Mouse (Mus musculus) kidney, postnatal 10 days (tissue): ENCODE data around the gene Tmem151b.

Source experiments
- DNase-seq: peaks from one replicate; pipeline ENCODE4 v3.0.0; 2021; ENCODE audit warnings: mixed read lengths

Gene Tmem151b

DNA sequence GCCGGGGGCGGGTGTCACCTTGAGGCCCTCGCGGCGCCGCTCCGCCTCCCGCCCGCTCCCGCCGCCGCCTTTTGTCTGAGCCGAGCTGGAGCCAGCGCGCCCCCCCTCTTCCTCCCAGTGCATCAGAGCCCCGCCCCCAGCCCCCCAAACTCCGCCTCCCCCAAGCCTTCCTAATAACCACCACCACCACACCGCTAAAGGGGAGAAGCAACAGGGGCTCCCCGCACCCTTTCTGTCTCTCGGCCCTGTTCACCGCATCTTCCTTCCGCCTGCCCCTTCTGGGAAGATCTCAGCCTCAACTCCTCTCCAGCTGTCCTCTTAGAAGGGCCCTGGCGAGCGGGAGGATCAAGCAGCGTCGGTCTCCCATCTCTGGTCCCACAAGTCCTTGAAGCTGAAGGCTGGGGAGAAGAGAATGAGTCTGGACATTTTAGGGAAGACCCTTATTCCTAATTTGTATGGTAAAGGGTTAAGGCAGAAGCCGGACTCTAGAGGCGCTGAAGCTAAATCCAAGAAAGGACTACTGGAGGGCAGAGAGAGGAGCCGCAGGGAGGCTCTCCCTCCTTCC is at the start of gene Tmem151b:
TSS of gene Tmem151b (minus strand) at position 61 of the 565 bp plus-strand sequence.
- peak; percentile 76 for DNase-seq

DNA sequence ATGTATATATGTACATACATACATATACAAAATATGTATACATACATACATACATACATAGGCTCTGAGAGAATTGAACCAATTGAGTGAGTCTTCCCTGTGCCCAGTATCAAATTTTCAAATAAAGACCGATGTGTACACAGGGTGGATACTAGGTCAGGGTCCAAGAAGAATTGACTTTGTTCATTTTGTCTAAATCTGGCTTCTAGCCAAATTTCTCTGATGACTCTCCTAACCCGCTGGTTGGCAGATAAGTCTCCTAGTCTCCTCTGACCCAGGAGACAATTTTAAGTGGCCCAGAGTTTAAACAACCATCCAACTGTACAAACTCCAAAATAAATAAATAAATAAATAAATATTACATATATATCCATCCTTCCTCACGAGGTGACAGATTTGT is 49.4 kb upstream of the Tmem151b start:
- no peak for DNase-seq

DNA sequence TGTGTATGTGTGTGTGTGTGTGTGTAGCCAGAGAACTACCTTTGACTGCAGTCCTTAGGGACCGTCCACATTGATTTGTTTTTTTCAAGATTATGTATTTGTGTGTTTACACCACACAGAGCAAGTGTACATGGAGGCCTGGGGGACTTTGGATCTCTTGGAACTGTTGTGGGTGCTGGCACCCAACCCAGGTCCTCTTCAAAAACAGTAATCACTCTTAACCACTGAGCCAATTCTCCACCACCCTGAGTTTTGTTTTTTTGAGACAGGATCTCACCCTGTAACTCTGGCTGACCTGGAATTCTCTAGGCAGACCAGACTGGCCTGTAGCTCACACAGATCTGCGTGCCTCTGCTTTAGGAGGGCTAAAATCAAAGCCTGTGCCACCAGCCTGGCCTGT is 48.9 kb upstream of the Tmem151b start:
- no peak for DNase-seq

DNA sequence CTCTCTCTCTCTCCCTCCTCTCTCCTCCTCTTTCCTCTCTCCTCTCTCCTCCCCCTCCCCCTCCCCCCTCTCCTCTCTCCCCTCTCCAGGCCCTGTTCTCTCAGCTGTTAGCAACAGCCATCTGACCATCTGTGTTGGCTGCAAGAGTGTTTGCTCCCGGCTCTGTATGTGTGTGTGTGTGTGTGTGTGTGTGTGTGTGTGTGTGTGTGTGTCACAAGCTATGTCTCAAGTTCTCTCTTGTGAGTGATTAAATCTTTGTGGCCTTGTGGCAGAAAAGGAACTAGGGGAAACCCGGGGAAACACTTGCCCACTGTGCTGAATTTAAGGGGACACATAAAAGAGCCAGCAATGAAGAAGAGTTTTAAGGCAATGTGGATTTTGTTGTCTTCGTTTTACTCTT is 48.3 kb upstream of the Tmem151b start:
- peak; percentile 61 for DNase-seq

DNA sequence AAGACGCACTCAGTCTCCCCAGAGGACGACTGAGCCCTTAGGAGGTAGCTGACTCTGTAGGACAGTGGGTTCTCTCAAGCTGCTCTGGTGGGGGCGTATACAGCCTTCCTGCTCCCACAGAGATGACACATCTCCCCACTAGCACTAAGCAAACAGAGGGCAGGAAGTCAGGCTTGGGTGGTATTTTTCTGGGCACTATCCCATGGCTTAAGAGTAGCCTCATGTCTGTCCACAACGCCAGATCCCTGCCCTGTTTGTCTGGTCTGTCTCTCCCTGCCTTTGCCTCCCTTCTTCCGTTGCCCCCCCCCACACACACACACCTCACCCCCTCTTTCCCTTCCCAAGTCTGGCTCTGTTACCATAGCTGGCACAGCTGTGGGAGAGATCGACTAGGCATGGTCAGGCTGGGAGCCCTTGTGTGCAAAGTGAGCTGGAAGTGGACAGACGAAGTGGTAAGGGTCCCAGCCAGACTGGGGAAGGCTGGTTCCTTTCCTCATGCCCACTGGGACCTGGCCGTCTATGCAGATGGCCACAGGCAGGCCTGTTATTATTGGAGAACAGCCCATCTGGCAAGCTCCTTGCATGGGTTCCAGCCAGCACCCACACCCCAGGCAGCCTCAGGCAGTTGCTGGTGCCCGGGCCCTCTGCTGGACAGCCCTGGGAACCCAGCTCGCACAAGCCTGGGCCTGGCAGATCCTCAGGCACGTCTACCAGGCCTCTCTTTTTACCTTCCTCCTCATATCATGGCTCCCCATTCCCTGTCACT is 47.3 kb upstream of the Tmem151b start:
- peak; percentile 87 for DNase-seq

DNA sequence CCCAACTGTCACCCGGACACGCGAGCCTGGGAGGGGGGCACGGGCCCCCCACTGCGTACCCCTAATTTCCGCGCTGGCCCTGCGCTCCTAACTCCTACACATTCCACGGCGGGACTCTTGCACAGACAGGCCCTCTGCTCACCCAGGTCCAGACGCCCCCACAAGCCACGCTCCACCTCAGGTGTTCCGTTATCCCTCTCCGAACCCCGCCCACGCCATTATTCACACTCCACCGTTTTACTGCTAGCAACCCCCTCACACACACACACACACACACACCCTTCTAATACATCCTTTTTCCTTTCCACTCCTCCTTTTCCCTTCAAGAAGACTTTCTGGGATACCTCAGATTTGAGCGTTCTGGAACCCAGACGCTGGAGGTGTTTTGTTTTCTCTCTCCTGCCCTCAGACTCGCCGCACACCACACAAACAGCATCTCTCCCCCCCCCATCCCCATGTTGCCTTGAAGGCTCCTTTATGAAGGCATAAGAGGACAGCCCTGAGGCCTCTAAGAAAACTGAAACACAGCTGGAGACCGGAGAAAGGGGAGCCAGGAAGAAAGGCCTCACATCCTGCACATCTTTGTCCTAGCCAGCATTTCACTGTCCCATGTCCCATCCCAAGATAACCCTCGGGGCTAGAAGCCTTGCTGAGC is 46.4 kb upstream of the Tmem151b start:
- no peak for DNase-seq

DNA sequence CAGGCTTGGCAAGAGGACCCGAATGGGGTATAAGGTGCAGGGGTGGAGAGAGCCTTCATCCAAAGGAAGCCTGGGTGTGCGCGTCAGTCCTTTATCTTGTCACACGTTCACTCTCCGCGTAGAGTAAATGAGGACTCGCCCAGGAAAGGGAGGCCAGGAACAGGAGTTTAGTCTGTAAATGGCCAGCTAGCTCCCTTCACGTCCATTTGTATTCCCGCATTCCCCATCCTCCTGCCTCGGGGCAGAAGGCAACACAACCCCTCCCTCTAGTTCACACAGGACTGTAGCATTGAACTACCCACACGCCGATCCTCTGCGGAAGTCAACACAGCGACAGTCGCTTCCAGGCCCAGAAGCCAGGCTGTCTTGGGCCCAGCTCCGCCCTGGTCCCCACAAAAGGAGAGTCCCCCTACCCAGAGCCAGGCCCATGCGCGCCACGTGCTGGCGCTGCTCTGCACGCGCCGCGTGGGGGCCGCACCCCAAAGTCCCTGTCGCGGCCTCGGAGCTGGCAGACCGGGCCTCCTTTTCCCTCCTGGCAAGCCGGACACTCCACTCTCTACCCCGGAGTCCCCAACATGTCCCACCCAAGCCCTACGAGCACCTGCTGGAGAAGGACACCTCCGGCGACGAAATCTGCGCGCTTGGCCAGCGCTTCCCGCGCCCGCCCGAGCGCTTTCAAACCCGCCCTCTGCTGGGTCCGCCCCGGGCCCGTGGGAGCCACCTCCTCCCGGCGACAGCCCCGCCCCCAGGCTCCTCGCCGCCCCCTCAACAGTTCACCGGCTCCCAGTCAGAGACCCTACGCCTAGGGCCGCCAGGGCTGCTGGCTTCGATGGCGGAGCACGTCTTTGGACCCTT is 45.6 kb upstream of the Tmem151b start:
- peak; percentile 92 for DNase-seq

DNA sequence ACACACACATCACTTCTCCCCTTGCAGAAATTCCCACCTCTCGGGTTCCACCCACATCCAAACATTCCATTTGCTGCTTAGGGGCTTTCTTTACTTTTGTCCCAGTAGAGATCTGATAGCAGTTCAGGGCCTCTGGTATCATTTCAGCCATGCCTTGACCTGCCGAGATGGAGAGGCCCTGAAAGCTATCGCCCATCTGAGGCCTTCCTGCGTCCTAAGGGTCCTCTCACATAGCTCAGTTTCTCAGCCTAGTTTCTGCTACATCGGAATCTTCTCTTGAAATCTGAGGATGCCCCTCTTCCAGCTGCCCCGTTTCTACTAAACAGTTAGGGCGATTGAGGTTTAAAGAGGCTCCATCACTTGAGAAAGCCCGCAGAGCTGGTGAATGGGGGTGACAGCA is 44.7 kb upstream of the Tmem151b start:
- DNase-seq, result no peak

DNA sequence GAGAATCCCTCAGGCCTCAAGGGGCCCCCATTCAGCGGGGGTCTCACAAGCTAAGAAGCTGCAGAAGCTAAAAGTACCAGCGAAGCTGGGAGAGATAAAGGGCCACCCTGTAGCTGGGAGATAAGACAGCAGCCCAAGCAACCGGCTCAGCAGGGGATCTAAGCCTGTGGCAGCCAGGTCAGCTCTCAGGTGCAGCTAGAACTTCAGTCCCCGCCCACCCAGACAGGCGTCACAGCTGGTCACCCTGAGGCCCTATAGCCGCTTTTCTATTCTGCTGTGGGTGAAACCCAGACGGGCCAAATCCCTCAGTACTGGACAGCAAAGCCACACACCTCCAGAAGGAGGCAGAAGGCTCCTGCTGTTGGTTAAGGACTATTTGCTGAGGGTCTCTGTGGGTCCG is 44.0 kb upstream of the Tmem151b start:
- peak; percentile 61 for DNase-seq

DNA sequence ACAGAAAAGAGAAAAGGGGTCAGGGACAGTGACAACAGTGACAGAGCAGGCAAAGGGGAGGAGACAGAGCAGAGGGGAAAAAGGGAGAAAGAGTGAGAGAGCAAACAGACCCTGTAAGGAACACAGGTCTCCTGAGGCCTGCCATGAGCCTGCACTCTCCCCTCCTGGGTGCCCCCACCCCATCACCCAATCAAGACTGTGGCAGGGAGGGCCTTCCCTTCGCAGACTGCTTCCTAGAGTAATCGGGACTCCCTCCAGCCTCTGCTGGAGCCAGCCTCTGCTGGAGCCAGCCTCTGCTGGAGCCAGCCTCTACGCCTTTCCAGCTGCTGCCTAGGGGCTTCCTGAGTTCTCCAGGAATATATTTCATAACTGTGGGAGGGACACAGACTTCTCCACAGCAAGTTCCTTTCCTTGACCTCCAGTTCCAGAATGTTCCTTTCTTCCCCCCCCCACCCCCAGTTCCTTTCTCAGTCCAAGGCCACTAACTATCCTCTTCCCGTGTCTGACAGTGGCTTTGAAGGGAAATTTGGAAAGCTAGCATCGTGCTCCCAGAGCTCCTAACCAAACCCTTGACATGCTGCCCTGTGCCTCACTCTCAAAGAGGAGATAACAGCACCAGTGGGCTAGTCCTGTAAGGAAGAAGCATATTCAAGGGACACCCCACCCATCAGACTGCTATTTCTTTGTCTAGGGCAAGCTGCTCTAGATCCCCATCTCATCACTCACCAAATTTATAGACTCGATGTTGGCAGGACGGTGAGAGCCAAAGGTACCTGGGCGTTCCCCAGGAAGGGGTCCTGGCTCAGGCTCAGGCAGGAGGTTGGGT is 43.3 kb upstream of the Tmem151b start:
- peak; percentile 72 for DNase-seq

DNA sequence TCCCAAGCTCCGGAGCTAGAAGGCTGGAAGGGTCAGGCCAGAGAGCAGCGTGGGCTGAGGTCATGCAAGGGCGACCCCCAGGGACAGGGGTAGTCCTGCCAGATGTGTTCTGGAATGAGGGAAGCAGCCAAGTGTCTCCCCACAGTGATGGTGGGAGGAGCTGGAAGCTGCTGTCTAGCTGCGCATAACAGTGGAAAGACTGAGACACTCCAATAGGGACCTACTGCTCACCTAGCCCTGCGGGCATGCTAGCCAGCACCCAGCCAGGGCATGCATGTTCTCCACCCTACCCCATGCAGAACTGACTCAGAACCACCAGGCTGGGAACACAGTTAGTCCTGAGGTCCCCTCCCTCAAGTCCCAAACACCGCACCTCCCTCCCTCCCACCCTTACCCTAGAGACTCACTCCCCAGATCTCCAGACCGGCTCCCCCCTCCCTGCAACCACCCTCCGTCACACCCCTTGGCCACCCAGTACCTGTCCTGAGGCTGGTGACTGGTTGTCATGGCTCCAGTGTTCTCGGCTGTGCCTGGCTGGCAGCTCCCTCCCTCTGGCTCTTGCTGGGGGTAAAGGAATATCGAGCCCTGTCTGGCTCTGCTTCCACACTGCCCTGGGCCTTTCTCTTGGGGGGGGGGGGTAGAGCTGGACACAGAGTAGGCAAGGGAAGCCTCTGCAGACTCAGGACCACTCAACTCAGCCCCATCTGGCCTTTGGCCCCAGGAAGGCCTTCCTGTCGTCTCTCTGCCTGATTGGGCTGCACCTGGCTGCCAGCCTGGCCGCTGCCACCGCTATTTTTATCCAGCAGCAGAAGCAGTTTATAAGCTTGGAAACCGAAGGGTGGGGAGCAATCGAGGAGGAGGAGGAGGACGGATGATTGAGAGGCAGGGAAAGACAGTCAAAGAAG is 42.5 kb upstream of the Tmem151b start:
- DNase-seq, result peak; percentile 70

DNA sequence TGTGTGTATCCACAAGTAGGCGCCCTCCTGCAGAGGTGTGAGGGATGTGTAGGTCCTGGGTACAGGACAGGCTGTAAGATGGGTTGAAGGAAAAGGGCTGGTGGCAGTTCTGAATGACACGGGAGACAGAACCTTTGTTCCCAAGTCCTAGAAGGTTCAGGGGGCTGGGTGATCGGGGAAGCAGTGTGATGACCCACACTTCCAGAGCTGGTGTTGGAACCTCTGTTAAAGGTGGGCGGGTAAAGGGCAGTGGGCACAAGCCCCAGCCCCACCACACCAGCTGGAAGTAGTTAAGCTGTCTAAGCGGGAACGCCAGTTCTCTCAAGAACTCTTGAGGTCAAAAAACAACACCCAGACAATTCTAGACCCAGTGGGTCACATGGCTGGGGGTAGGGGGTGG is 40.9 kb upstream of the Tmem151b start:
- DNase-seq, result peak; percentile 18

DNA sequence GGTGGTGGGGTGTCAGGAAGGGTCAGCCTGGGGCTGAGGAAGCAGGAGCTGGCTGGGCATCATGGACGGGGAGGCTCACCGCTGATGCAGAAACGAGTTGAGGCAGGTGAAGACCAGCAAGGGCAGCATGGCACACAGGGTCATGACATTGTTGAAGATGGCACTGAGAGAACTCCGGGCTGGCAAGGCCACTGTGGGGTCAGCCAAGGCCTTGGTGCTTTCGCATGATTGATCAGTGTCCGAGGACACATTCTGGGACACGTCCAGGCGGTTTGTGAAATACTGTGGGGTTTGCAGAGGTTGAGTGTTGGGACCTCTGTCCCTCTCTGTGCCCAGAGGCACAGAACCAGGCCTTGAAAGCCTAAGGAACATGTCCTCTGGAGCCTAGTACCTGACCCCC is 40.4 kb upstream of the Tmem151b start:
- DNase-seq, result peak; percentile 19

DNA sequence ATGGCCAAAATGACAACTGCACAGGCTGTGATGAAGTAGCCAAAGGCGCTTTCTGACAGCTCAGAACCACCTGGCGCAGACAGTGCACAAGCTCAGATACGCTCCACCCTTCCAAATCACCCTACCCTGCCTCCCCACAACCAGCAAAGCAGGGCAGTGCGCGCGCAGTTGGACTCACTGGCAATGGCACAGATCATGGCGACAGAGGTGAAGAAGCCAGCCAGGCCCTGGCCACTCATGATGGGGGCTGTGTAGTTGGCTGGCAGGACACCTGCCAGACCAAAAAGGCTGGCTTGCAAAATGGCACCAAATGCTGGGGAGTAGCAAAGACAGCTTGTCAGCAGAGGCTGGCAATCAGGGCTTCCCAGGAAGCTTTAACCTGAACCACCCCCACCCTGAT is 39.8 kb upstream of the Tmem151b start:
- no peak for DNase-seq

DNA sequence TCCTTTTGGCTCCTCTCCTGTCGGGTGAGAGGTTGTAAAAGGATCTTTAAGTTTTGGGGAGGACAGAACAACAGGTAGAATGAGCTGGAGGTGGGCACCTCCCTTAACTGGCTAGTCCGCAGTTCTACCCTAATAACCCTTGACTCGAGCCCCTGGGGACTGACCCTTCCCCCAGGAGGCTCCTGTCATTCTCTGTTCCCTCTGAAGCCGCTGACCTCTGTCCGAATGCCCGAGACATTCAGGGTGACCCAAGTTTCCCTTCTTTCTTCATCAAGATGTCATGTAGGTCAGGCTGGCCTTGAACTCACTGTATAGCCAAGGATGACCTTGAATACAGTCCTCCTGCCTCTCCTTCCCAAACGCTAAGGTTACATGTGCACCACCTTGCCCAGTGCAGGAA is 38.9 kb upstream of the Tmem151b start:
- DNase-seq, result no peak

DNA sequence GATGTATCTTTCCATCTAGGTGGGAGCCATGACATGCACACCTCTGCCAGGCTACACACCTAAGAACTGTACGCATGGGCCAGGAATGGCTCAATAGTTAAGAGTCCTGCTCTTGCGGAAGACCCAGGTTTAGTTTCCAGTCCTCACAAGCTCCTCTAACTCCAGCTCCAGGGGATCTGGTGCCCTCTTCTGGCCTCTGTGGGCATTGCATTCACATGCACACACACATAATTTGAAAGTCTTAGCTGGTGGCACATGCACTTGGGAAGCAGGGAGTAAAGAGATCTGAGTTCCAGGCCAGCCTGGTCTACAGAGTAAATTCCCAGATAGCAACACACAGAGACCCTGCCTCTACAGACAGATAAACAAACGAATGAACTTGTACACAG is 37.0 kb upstream of the Tmem151b start:
- peak; percentile 56 for DNase-seq

DNA sequence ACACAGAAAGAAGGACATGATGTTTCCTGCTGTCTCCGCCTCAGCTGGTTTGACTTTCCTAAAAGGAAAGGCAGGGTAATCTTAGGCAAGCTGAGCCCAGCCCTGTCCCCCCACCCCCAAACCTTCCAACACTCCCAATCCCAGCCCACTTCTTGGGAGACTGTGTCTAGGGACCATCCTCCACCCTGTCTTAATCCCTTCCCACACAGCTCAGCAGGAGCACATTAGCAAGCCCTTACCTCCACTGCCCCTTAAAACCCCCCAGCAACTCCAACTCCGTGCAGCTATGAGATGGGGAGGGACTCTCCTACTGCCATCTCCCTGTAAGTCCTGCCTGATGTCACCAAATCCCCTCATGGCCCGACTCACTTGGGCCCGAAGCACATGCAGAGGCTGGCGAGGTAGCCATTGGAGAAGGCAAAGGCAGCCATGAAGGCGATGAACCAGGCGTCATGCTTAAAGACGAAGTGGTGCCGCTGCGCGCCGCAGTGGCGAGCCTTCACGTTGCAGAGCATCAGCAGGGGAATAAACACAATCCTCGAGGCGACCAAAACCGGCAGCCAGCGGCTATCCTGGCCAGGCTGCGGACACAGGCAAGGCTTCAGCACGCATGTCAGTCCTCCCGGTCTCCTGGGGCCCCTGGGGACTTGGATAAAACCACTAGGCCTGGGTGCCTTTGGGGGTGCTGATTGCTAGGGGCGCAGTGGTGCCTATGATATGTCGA is 36.4 kb upstream of the Tmem151b start:
- no peak for DNase-seq

DNA sequence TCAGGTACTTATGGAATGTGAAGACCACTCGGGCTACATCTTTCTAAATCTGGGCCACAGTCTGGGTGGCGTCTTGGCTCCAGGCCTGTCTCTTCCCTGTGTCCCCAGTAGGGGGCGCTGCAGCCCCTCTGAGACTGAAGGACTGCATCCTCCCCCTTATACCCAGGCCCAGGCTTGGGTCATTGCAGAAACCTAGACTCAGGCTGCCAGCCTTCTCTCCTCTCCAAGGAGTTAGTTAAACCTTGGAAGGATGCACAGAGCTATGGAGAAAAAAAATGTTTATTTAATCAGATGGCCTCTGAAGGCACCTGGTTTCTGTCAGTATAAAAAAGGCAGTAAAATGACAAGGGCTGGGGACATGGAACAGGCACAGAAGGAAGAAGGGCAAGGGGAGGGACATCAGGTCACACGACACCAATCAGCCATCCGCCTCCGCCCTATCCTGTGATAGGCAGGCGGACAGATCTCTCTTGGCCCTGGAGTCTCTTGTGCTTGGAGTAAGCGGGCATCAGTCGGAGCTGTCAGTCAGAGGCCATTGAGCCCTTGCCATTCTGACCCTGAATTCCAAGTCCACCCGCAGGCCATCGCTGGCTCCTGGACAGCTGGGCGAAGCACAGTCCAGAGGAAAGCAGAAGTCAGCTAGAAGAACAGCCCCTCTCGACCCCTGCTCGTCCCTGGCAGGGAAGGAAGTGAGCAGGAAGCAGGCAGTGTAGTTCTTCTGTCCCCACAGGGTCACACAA is 35.6 kb upstream of the Tmem151b start:
- peak; percentile 87 for DNase-seq

DNA sequence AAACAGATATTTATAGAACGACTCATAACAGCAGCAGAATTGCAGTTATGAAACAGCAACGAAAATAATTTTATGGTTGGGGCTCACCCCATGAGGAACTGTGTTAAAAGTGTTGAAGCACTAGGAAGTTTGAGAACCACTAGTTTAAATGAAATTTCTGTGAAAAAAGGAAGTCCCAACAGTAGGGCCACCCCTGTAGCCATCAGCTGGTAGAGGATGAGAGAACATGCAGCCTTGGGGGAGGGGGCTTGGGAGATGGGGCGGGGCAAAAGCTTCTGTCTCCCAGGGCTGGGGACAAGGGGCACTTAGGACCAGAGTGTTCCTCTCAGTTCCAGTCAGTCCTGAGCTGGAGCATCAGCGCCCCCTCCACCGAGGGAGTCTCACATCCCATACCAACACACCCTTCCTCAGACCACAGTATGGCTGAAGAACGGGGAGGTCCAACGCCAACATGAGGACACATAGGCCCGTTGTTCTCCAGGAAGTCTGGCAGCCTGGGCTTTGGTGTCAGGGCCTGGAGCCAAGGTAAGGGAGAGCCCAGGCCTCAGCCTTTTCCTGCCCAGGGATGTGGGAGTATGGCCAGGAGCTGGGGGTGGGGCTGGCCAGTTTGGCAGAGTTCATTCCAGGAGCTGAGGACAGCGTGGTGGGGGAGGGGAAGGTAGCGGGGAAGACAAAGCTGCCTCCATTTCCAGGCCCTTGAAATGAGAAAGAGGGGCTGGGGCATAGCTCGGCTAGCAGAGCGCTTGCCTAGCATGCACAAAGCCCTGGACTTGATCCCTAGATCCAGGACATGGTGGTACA is 34.8 kb upstream of the Tmem151b start:
- DNase-seq, result peak; percentile 90
